Mouse (Mus musculus): ENCODE measurements around the gene Abca4.
"Not testable (repeated sequence)": the region's sequence is repeated elsewhere in the genome, so short reads cannot be mapped to it uniquely, and the experiment has no call there.

Abca4 gene

GRCm38 (mm10) chr3:122058439-122059198 lies 14.4 kb downstream of the Abca4 start:
- no peak for DNase-seq (ENCODE audit: low spot score)

- DNase-seq (ENCODE audit: low spot score) = no peak
Observed at GRCm38 (mm10) chr3:122062586-122062985, 18.3 kb downstream of the Abca4 start.

GRCm38 (mm10) chr3:122064556-122065410 lies 20.5 kb downstream of the Abca4 start:
- DNase-seq (ENCODE audit: low spot score) = no peak

- DNase-seq (ENCODE audit: low spot score) = no peak
Observed at GRCm38 (mm10) chr3:122071769-122072168, 27.5 kb downstream of the Abca4 start.

GRCm38 (mm10) chr3:122072646-122073571 lies 28.7 kb downstream of the Abca4 start:
- no peak for DNase-seq (ENCODE audit: low spot score)

GRCm38 (mm10) chr3:122073595-122073994 lies 29.4 kb downstream of the Abca4 start:
- no peak for DNase-seq (ENCODE audit: low spot score)

- DNase-seq (ENCODE audit: low spot score) = no peak
Observed at GRCm38 (mm10) chr3:122074334-122074733, 30.1 kb downstream of the Abca4 start.

GRCm38 (mm10) chr3:122078141-122078540 lies 33.9 kb downstream of the Abca4 start:
- DNase-seq (ENCODE audit: low spot score) = no peak

GRCm38 (mm10) chr3:122079172-122079571 lies 34.9 kb downstream of the Abca4 start:
- no peak for DNase-seq (ENCODE audit: low spot score)

- DNase-seq (ENCODE audit: low spot score) = not testable (repeated sequence)
Observed at GRCm38 (mm10) chr3:122081634-122082033, 37.4 kb downstream of the Abca4 start.

- DNase-seq (ENCODE audit: low spot score) = no peak
Observed at GRCm38 (mm10) chr3:122082338-122082737, 38.1 kb downstream of the Abca4 start.

GRCm38 (mm10) chr3:122085157-122085989 lies 41.1 kb downstream of the Abca4 start:
- DNase-seq (ENCODE audit: low spot score) = no peak

- DNase-seq (ENCODE audit: low spot score) = peak; percentile 26
Observed at GRCm38 (mm10) chr3:122088054-122088681, 43.9 kb downstream of the Abca4 start.

GRCm38 (mm10) chr3:122090338-122090737 lies 46.1 kb downstream of the Abca4 start:
- no peak for DNase-seq (ENCODE audit: low spot score)

- no peak for DNase-seq (ENCODE audit: low spot score)
Observed at GRCm38 (mm10) chr3:122099713-122100112, 55.5 kb downstream of the Abca4 start.

- DNase-seq (ENCODE audit: low spot score) = no peak
Observed at GRCm38 (mm10) chr3:122102091-122102490, 57.8 kb downstream of the Abca4 start.

- peak; percentile 53 for DNase-seq (ENCODE audit: low spot score)
Observed at GRCm38 (mm10) chr3:122103864-122104808, 59.9 kb downstream of the Abca4 start.

GRCm38 (mm10) chr3:122106920-122107319 lies 62.7 kb downstream of the Abca4 start:
- DNase-seq (ENCODE audit: low spot score) = no peak

GRCm38 (mm10) chr3:122107643-122108194 lies 63.5 kb downstream of the Abca4 start:
- DNase-seq (ENCODE audit: low spot score) = no peak

All from MN1 (cell line).